Mouse (Mus musculus) thymus, adult 2 months (tissue): ENCODE measurements at regions not wholly inside any gene's neighbourhood (a gene's known extent, or its start where the extent isn't known, plus 50 kb on each side); places are given as distances from the start of the nearest gene placed in this dataset.
A peak's percentile ranks its signal among the peaks of the same experiment; 100 is the strongest.

Experiments
- DNase-seq: peaks from one replicate; pipeline ENCODE4 v3.0.0; 2021
- H3K27ac ChIP-seq: fragments of 200-500 bp; 2 replicates; pipeline ENCODE4 v1.5.1; 2012; ENCODE audit warnings: low read length, control low read depth; ENCODE audit not compliant: control insufficient read depth, insufficient read depth
- H3K27me3 ChIP-seq: fragments of 200-500 bp; 2 replicates; pipeline ENCODE4 v1.6.1; 2012; ENCODE audit warnings: mild to moderate bottlenecking, low read length, moderate library complexity, mixed read lengths; ENCODE audit not compliant: control insufficient read depth, insufficient read depth
- H3K36me3 ChIP-seq: fragments of 200-500 bp; 2 replicates; pipeline ENCODE4 v1.6.1; 2012; ENCODE audit warnings: mild to moderate bottlenecking, low read length, moderate library complexity; ENCODE audit not compliant: control insufficient read depth, insufficient read depth
- H3K4me1 ChIP-seq: fragments of 200-500 bp; replicated peaks from 2 replicates; pipeline ENCODE4 v1.6.1; 2012; ENCODE audit warnings: low read length; ENCODE audit not compliant: control insufficient read depth, insufficient read depth
- H3K4me3 ChIP-seq: fragments of 200-500 bp; 2 replicates; pipeline ENCODE4 v1.5.1; 2012; ENCODE audit warnings: mild to moderate bottlenecking, low read length, control low read depth, moderate library complexity; ENCODE audit not compliant: control insufficient read depth, insufficient read depth
- CTCF ChIP-seq: fragments of 200-500 bp; IDR thresholded peaks from 2 replicates; pipeline ENCODE4 v1.5.1; 2012; ENCODE audit warnings: mild to moderate bottlenecking, control low read depth, low read length, moderate library complexity, borderline replicate concordance; ENCODE audit not compliant: control insufficient read depth, poor library complexity, insufficient read depth; ENCODE audit errors: extremely low read depth
- POLR2A ChIP-seq: fragments of 200-500 bp; IDR thresholded peaks from 2 replicates; pipeline ENCODE4 v1.6.1; 2012; ENCODE audit warnings: mild to moderate bottlenecking, low read length, control low read depth, moderate library complexity; ENCODE audit not compliant: control insufficient read depth, poor library complexity, insufficient read depth; ENCODE audit errors: extremely low read depth
- WGBS: fragments of 180-500 bp; shearing (Covaris S2); methylation state at CpG from one replicate; pipeline ENCODE4 v1.1.7; 2018; 5-methylcytosine and 5-hydroxymethylcytosine counted together

DNA sequence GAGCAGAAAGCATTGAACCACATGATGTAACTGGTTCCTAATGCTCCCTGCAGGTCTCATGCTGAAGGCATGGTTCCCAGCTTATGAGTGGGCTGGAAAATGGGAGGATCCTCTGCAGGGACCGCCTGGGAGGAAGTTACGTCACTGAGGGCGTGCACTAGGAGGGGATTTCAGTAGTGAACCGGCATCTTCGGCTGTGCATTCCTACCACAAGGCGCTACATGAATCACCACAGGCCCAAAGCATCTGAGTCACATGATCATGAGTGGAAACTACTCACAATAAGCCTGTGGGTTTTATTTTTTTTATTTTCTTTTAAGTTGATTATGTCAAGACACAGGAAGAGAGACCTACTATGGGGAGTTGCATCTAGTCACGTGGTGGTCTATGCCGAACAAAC lies 68.2 kb upstream of the Kcnj15 start:
- TF ChIP-seq POLR2A (no peak), CTCF (no peak)
- Histone ChIP-seq H3K36me3 (no peaks in the 10 kb centered on the region), H3K27me3 (no peaks in the 10 kb centered on the region), H3K4me1 (peaks cover 2% of the 10 kb centered on the region; the same call in 1 of the 2 replicates), H3K27ac (peak overlapping the region; percentile 26; the same call in 1 of the 2 replicates), H3K4me3 (no peak overlapping the region)
- WGBS: 51% methylated on average over 8 of the region's 8 CpGs
- no peak for DNase-seq

DNA sequence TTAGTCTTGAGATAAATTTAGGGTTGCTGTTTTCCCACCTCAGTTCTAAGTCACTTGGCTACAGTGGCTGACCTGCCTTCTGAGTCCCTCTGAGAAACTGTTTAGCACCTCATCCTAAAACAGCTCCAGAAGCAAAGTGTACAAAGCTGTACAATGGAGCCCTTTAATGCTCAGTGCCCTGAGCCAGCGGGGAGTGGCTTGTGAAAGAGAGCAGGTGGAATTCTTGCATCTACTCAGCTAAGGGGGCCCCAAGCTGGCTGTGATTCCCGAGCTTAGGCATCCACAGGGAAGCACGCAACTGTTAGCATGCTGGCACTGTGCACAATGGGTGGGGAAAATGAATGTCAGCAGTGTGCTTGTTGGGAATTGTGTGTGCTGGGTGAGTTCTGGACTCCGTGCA lies 63.2 kb upstream of the Kcnj15 start:
- H3K36me3 ChIP-seq: no peaks in the 10 kb centered on the region
- 87% methylated on average over 4 of the region's 4 CpGs for WGBS
- H3K27ac ChIP-seq: no peak overlapping the region
- no peak for TF ChIP-seq CTCF
- H3K4me1 ChIP-seq: peaks cover 7% of the 10 kb centered on the region
- no peak for DNase-seq
- no peaks in the 10 kb centered on the region for H3K27me3 ChIP-seq
- no peak overlapping the region for H3K4me3 ChIP-seq

DNA sequence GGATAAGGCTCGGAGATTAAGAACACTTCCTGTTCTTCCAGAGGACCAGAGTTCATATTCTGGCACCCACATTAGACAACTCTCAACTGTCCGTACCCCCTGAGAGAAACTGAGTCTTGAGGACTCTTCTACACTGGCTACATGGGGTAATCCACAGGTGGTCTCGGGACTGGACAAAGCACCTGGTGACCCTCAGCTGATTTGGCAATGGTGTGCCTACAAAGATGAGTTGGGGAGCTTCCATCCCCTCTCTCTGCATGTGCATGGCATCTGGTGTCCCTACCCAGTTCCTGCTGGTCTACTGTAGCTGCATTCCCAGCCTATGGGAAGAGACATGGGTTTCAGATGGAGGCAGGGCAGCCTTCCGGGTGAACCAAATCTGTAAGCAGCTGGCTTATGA lies 61.2 kb upstream of the Kcnj15 start:
- Histone ChIP-seq H3K36me3 (no peaks in the 10 kb centered on the region), H3K27me3 (no peaks in the 10 kb centered on the region), H3K4me1 (peaks cover 7% of the 10 kb centered on the region), H3K4me3 (no peak overlapping the region), H3K27ac (no peak overlapping the region)
- DNase-seq: no peak
- 83% methylated on average over 4 of the region's 4 CpGs for WGBS
- TF ChIP-seq POLR2A (no peak), CTCF (no peak)

DNA sequence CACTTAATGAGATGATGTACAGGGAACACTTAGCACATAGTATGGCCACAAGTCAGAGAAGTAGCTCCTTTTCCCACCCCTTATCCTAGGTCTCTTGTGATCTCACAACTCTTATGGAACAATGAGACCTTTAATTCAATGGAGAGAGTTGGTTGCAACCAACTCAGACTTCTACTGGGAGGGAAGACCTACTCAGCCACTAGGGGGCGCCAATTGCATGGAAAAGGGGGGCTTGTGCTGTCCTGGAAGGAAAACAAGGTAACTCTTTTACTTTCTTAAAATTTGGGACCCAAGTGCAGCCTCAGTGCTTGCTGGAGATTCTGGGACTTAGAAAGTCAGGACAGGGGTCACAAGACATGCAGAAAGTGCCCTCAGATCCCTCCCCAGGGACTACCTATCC lies 60.7 kb upstream of the Kcnj15 start:
- no peak overlapping the region for H3K27ac ChIP-seq
- no peaks in the 10 kb centered on the region for H3K36me3 ChIP-seq
- H3K4me1 ChIP-seq: peaks cover 7% of the 10 kb centered on the region
- H3K4me3 ChIP-seq: no peak overlapping the region
- no peaks in the 10 kb centered on the region for H3K27me3 ChIP-seq
- DNase-seq: peak; percentile 80
- WGBS: 0% methylated on average over 1 of the region's 1 CpGs
- no peak for TF ChIP-seq CTCF
- no peak for TF ChIP-seq POLR2A

DNA sequence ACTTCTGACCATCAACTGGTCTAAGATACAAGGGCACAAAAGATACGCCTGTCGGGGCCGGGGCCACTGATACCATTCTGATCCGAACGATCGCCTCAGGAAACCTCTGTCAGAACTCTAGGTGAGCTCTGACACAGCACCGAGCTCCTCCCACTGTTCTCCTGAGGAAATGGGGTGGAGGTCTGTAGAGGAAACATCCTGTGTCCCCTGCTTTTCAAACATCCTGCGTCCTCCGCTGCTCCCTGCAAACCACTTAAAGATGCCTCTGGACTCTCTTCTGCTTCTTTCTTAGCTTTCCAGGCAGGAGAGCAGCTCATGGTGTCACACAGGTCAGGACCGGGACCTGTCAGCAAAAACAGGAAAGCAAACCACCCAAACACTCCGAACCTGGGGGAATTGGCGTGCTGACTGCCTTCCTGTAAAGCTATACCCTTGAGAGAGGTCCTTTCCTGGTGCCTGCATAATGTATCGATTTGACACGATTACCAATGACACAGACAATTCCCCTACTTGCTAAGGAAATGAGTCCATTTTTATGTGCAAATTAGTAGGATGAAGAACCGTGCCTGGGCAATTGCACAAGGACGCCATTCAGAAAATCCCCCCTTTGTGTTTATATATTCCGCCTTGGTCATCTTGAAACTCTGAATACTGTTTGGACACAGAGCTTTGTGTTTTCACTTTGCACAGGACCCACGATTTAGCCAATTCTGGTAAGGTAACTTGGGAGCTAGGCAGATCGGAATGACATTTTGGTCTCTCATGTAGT lies 58.4 kb upstream of the Kcnj15 start:
- no peak for DNase-seq
- Histone ChIP-seq H3K4me1 (peaks cover 7% of the 10 kb centered on the region), H3K27me3 (no peaks in the 10 kb centered on the region), H3K36me3 (no peaks in the 10 kb centered on the region), H3K4me3 (no peak overlapping the region), H3K27ac (no peak overlapping the region)
- 36% methylated on average over 19 of the region's 19 CpGs for WGBS
- TF ChIP-seq POLR2A (no peak), CTCF (no peak)

DNA sequence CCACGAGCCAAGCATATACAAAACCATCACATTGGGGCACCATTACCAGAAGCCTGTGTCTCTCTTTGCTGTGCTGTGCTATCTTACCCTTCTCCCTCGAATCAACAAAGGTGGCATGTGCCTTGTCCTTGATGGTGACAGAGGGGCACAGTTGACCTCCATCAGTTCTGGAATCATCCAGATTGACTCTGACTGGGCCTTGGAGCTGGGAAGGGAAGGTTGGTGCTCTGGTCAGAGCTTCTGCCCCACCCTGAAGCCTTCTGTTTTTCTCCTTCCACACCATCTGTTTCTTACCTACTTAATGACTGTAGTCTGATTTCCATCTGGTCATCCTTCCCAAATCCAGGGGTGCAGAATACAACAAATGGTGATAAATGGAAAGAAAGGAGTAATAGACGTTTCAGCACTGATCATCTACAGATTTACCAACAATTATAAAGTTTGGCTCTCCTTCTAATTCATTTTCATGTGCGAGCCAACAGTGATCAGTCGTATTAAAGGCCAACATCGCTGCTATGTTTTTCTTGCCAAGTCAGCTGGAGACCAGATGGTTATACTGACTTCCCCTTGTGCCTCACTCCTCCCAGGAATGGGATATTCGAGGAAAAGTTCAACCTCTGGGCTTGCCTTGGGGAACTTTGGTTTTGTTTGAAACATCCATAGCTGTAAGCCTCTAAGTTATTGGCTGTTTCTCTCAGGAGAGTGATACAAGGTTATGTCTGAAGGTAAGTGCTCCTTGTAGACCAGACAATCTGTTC lies 55.1 kb upstream of the Kcnj15 start:
- DNase-seq: no peak
- TF ChIP-seq POLR2A: no peak
- TF ChIP-seq CTCF: no peak
- WGBS: 79% methylated on average over 7 of the region's 7 CpGs

More for the DNA sequence above, 55.1 kb upstream of the Kcnj15 start:
- Histone ChIP-seq H3K4me1 (peaks cover 7% of the 10 kb centered on the region), H3K36me3 (no peaks in the 10 kb centered on the region), H3K4me3 (no peak overlapping the region), H3K27ac (no peak overlapping the region), H3K27me3 (no peaks in the 10 kb centered on the region)
